Mouse (Mus musculus) retina, embryonic 14.5 days (tissue): Measurements from ENCODE around the gene Olfr1326-ps1.

Source experiments
- DNase-seq: peaks from one replicate; pipeline ENCODE4 v3.0.0-alpha.2; 2015; ENCODE audit warnings: low spot score

The Olfr1326-ps1 gene

GRCm38 (mm10) chrX:74574788-74575187, at the start of gene Olfr1326-ps1:
TSS of gene Olfr1326-ps1 (minus strand) at chrX:74574888.
- no peak for DNase-seq

- DNase-seq = no peak
Observed at GRCm38 (mm10) chrX:74592379-74592778, 17.7 kb upstream of the Olfr1326-ps1 start, which contains the start of gene Olfr1325. TSS of gene Olfr1325 (plus strand) at chrX:74592679.
